Mouse (Mus musculus) mouse embryonic stem cell (cell line): Measurements from ENCODE around the gene Acsf2.

ENCODE experiments used
- in situ Hi-C, 2 experiments: fragments of 300-500 bp; cut with MboI; formaldehyde crosslinking; loops; 1 replicate in 1 of 2; 3 replicates in 1 of 2; pipeline ENCODE4 v1.14.3; 2019 to 2020; ENCODE audit warnings: low sequenced_read_pairs in 2 of 2, low pct_unique_long_range_greater_than_20kb in 1 of 2, mixed read lengths in 1 of 2; ENCODE audit not compliant: unreplicated experiment in 1 of 2

The Acsf2 gene

GRCm38 (mm10) chr11:94521219-94521843, 80.3 kb downstream of the Acsf2 start, which contains the start of gene Mycbpap:
Mycbpap (minus strand) TSS chr11:94521742.
- in situ Hi-C loops: no loop called here

GRCm38 (mm10) chr11:94513452-94513851, 88.2 kb downstream of the Acsf2 start:
- in situ Hi-C loops: no loop called here

DNA sequence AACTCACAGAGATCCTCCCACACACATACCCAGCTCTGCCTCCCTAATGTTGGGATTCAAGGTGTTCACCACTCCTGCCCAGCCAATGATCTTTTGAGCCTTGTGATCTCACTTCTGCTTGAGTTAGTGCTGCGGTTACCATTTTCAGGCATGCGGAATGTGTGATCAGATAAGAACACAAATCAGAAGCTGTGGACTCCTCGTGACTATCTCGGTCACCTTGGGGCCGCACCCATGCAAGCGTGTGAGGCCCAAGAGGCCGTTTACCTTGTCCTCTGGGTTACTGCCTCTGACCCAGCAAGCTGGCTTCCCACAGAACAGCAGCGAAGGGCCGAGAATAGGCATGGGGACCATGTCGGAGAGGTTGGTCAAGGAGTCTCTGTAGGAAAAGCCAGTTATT, 92.7 kb downstream of the Acsf2 start:
- in situ Hi-C loops: no loop called here
